Mouse (Mus musculus): ENCODE results near the gene Ano9.

- TF ChIP-seq CTCF (IDR thresholded peaks at IDR 0.05; ENCODE audit: borderline replicate concordance, insufficient read depth, low read length) = no peak
- no peak for TF ChIP-seq POLR2A (IDR thresholded peaks at IDR 0.05; ENCODE audit: low read depth, low read length)
Observed at GRCm38 (mm10) chr7:141079481-141080449, 37.8 kb downstream of the Ano9 start.
